Mouse (Mus musculus) macrophage (primary cell): ENCODE measurements around the gene Ctsd. TPM values are rescaled to one million over a fixed set of nuclear protein-coding genes. Genes with fewer than 3 reads are reported as not detected.

Experiments
- H3K27ac ChIP-seq: fragments of 350-480 bp; formaldehyde crosslinking; 2 replicates; pipeline ENCODE4 v1.9.0; 2021
- H3K36me3 ChIP-seq: fragments of 350-480 bp; formaldehyde crosslinking; 2 replicates; pipeline ENCODE4 v1.9.0; 2021; ENCODE audit errors: inconsistent target
- H3K4me3 ChIP-seq: fragments of 350-480 bp; formaldehyde crosslinking; 2 replicates; pipeline ENCODE4 v1.9.0; 2021; ENCODE audit errors: inconsistent target
- H3K79me2 ChIP-seq: fragments of 350-480 bp; formaldehyde crosslinking; 2 replicates; pipeline ENCODE4 v1.9.0; 2021; ENCODE audit errors: inconsistent target
- WGBS: methylation state at CpG from one replicate; pipeline ENCODE4 v1.1.7; 2026; ENCODE audit warnings: inconsistent platforms; ENCODE audit not compliant: missing documents; 5-methylcytosine and 5-hydroxymethylcytosine counted together
- polyA plus RNA-seq: library from polyadenylated mRNA; stranded (reverse); fragments of 250-400 nt; gene quantifications from 3 replicates; pipeline ENCODE4 v1.2.4, GENCODE M21; 2018; ENCODE audit warnings: inconsistent platforms
- total RNA-seq, 78 experiments: library from RNA; depleted of rRNA; stranded (reverse); fragments of 250-400 nt; gene quantifications; 1 replicate in 9 of 78; 2 replicates in 24 of 78; 3 replicates in 43 of 78; 4 replicates in 2 of 78; pipeline ENCODE4 v1.2.4; 2018; ENCODE audit warnings: inconsistent platforms in 56 of 78

Gene Ctsd
- total RNA-seq (2018; cell fraction: chromatin; rRNA removed): 1,000 to 10,000 TPM in 10 of 26 experiments, 100 to 1,000 TPM in 16; 173 to 1,536 (median 811) TPM
- total RNA-seq (2018; cell fraction: cytosol; rRNA removed): over 10,000 TPM in 18 of 26 experiments, 1,000 to 10,000 TPM in 8; 7,525 to 19,600 (median 11,156) TPM
- over 10,000 TPM in 1 of 26 experiments, 1,000 to 10,000 TPM in 25; 1,185 to 10,670 (median 7,045) TPM for total RNA-seq (2018; cell fraction: nucleus; rRNA removed)
- polyA plus RNA-seq: 15,815 to 17,787 TPM (median 16,857 TPM) in 3 replicates

GRCm38 (mm10) chr7:142387419-142388148 lies at the start of gene Ctsd:
Ctsd (minus strand) TSS chr7:142388038.
- WGBS: under 1% methylated on average over 41 of the region's 55 CpGs
- Histone ChIP-seq H3K36me3 (peaks cover 16% of the 10 kb centered on the region), H3K27ac (peak within 1 kb of the TSS; percentile 100), H3K4me3 (peak within 1 kb of the TSS; percentile 92), H3K79me2 (peaks cover 93% of the 10 kb centered on the region)

- H3K36me3 ChIP-seq: no peaks in the 10 kb centered on the region
- no peaks in the 10 kb centered on the region for H3K79me2 ChIP-seq
- 95% methylated on average over 4 of the region's 5 CpGs for WGBS
- H3K27ac ChIP-seq: no peak overlapping the region
- no peak overlapping the region for H3K4me3 ChIP-seq
Measured at GRCm38 (mm10) chr7:142437324-142437723, 49.5 kb upstream of the Ctsd start.

GRCm38 (mm10) chr7:142435524-142435923 lies 47.7 kb upstream of the Ctsd start:
- H3K79me2 ChIP-seq: no peaks in the 10 kb centered on the region
- 30% methylated on average over 4 of the region's 4 CpGs for WGBS
- H3K36me3 ChIP-seq: no peaks in the 10 kb centered on the region
- no peak overlapping the region for H3K4me3 ChIP-seq
- no peak overlapping the region for H3K27ac ChIP-seq

- Histone ChIP-seq H3K79me2 (no peaks in the 10 kb centered on the region), H3K4me3 (no peak within 1 kb of the TSS), H3K27ac (no peak within 1 kb of the TSS), H3K36me3 (no peaks in the 10 kb centered on the region)
- WGBS: 91% methylated on average over 10 of the region's 10 CpGs
Measured at GRCm38 (mm10) chr7:142434137-142434865, 46.5 kb upstream of the Ctsd start, which contains the start of gene Syt8. Syt8 (plus strand) TSS chr7:142434850.

GRCm38 (mm10) chr7:142433623-142434022 lies 45.8 kb upstream of the Ctsd start:
- Histone ChIP-seq H3K36me3 (no peaks in the 10 kb centered on the region), H3K27ac (no peak overlapping the region), H3K4me3 (no peak overlapping the region), H3K79me2 (no peaks in the 10 kb centered on the region)
- WGBS: 42% methylated on average over 19 of the region's 19 CpGs

- no peak overlapping the region for H3K4me3 ChIP-seq
- H3K79me2 ChIP-seq: no peaks in the 10 kb centered on the region
- no peaks in the 10 kb centered on the region for H3K36me3 ChIP-seq
- H3K27ac ChIP-seq: no peak overlapping the region
- WGBS: 94% methylated on average over 10 of the region's 14 CpGs
Measured at GRCm38 (mm10) chr7:142431106-142431505, 43.3 kb upstream of the Ctsd start.

- Histone ChIP-seq H3K27ac (no peak overlapping the region), H3K4me3 (no peak overlapping the region), H3K36me3 (no peaks in the 10 kb centered on the region), H3K79me2 (no peaks in the 10 kb centered on the region)
- WGBS: 71% methylated on average over 11 of the region's 12 CpGs
Measured at GRCm38 (mm10) chr7:142430160-142430678, 42.4 kb upstream of the Ctsd start.

- 58% methylated on average over 7 of the region's 7 CpGs for WGBS
- Histone ChIP-seq H3K79me2 (no peaks in the 10 kb centered on the region), H3K27ac (no peak overlapping the region), H3K4me3 (no peak overlapping the region), H3K36me3 (no peaks in the 10 kb centered on the region)
Measured at GRCm38 (mm10) chr7:142428213-142428612, 40.4 kb upstream of the Ctsd start.

GRCm38 (mm10) chr7:142425641-142426213 lies 37.9 kb upstream of the Ctsd start:
- Histone ChIP-seq H3K4me3 (no peak overlapping the region), H3K79me2 (no peaks in the 10 kb centered on the region), H3K36me3 (no peaks in the 10 kb centered on the region), H3K27ac (no peak overlapping the region)
- WGBS: 90% methylated on average over 11 of the region's 11 CpGs

GRCm38 (mm10) chr7:142421826-142422225 lies 34.0 kb upstream of the Ctsd start:
- H3K36me3 ChIP-seq: no peaks in the 10 kb centered on the region
- peak overlapping the region; percentile 35 for H3K27ac ChIP-seq
- no peaks in the 10 kb centered on the region for H3K79me2 ChIP-seq
- H3K4me3 ChIP-seq: no peak overlapping the region
- WGBS: 52% methylated on average over 2 of the region's 2 CpGs

- 55% methylated on average over 5 of the region's 5 CpGs for WGBS
- Histone ChIP-seq H3K36me3 (no peaks in the 10 kb centered on the region), H3K79me2 (no peaks in the 10 kb centered on the region), H3K4me3 (no peak overlapping the region), H3K27ac (no peak overlapping the region)
Measured at GRCm38 (mm10) chr7:142419887-142420286, 32.0 kb upstream of the Ctsd start.

- H3K27ac ChIP-seq: no peak overlapping the region
- H3K4me3 ChIP-seq: no peak overlapping the region
- 97% methylated on average over 8 of the region's 8 CpGs for WGBS
- no peaks in the 10 kb centered on the region for H3K36me3 ChIP-seq
- no peaks in the 10 kb centered on the region for H3K79me2 ChIP-seq
Measured at GRCm38 (mm10) chr7:142418679-142419078, 30.8 kb upstream of the Ctsd start.

- Histone ChIP-seq H3K36me3 (no peaks in the 10 kb centered on the region), H3K4me3 (no peak overlapping the region), H3K79me2 (no peaks in the 10 kb centered on the region), H3K27ac (no peak overlapping the region)
- WGBS: 90% methylated on average over 2 of the region's 2 CpGs
Measured at GRCm38 (mm10) chr7:142418027-142418426, 30.2 kb upstream of the Ctsd start.

GRCm38 (mm10) chr7:142416225-142416624 lies 28.4 kb upstream of the Ctsd start:
- no peak overlapping the region for H3K27ac ChIP-seq
- H3K4me3 ChIP-seq: no peak overlapping the region
- 97% methylated on average over 3 of the region's 3 CpGs for WGBS
- H3K79me2 ChIP-seq: no peaks in the 10 kb centered on the region
- H3K36me3 ChIP-seq: no peaks in the 10 kb centered on the region
